Mouse (Mus musculus): ENCODE results near the gene Gm43518. TPM values are rescaled to one million over a fixed set of nuclear protein-coding genes. Genes with fewer than 3 reads are reported as not detected.

Gm43518 gene
- polyA plus RNA-seq (2016; fragmentation: Nextera tagmentation; extraction: Ambion mirVana) = 2.0 TPM in 2 replicates

DNA sequence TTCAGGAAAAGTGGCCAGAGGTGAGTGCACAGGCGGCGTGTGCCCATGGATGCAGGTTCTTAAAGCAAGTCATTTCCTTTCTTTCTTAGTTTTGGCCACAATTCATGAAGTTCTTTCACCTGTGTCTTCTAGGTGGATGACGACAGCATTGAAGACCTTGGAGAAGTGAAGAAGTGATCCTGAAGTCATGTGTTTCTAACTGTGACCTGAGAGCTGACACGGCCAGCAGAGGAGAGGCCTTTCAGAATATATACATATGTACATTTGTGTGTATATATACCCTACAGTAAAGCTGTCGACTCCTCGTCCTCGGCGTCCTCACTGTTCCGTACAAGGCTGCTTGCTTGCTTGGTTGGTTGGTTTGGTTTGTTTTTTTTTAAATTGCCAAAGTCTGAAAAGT lies at the start of gene Gm43518:
Gene Gm43518, plus strand, starts transcription at position 301 of the 400 bp plus-strand sequence.
- H3K27ac ChIP-seq (replicated peaks) = no peak within 1 kb of the TSS
- H3K36me3 ChIP-seq (replicated peaks) = peaks cover 79% of the 10 kb centered on the region
- H3K9me3 ChIP-seq = no peaks in the 10 kb centered on the region
- DNase-seq (ENCODE audit: low spot score) = no peak
- H3K27me3 ChIP-seq (replicated peaks; ENCODE audit: low read depth, poor library complexity, severe bottlenecking) = no peaks in the 10 kb centered on the region
- 94% methylated on average over 9 of the region's 9 CpGs for WGBS
- H3K4me1 ChIP-seq = peaks cover 9% of the 10 kb centered on the region
- H3K4me3 ChIP-seq = no peak within 1 kb of the TSS

DNA sequence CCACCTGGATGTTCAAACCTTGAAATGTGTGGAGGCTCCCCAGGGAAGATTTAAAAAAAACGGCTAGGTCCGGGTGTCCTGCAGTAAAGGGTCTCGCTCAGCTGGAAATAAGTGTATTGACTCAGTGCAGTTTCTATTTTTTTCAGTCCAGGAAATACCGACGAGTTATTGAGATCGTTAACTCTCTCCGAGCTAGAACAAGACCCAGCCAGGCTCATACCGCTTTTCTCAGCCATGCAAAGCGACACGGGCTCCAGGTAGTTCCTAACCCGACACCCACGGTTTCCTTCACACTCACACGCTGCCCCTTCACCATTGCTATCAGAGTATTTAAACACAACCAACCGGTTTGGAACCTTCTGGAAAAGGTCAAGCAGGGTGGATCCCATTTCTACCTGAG lies 49.2 kb upstream of the Gm43518 start:
- 74% methylated on average over 14 of the region's 14 CpGs for WGBS
- Histone ChIP-seq H3K27ac (replicated peaks) (no peak overlapping the region), H3K9me3 (no peaks in the 10 kb centered on the region), H3K4me1 (peaks cover 17% of the 10 kb centered on the region), H3K4me3 (no peak overlapping the region), H3K27me3 (replicated peaks; ENCODE audit: low read depth, poor library complexity, severe bottlenecking) (no peaks in the 10 kb centered on the region), H3K36me3 (replicated peaks) (no peaks in the 10 kb centered on the region)
- no peak for DNase-seq (ENCODE audit: low spot score)

DNA sequence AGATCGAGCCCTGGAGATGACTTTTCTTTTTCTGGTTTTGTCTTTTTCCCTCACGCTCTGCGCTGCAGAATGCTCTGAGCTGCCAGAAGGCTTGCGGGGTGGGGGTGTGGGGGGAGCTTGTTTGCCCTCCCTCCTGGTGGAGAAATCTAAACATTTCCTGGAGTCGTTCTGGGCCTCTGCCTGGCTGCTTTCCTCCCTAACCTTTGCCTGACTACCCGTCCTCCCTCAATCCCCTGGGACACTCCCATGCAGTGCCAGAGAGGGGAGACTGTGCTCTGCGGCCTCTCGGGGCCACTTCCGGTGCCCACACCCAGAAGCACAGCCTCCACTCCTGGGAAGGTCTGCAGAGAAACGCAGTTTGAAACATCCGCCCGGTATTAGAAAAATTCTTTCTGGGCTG lies 47.3 kb upstream of the Gm43518 start, which contains the start of gene Hcar1:
Gene Hcar1, minus strand, starts transcription at position 93 of the 400 bp plus-strand sequence.
- H3K4me1 ChIP-seq = peaks cover 17% of the 10 kb centered on the region
- no peaks in the 10 kb centered on the region for H3K9me3 ChIP-seq
- H3K27me3 ChIP-seq (replicated peaks; ENCODE audit: low read depth, poor library complexity, severe bottlenecking) = no peaks in the 10 kb centered on the region
- WGBS = 66% methylated on average over 12 of the region's 12 CpGs
- peak within 1 kb of the TSS; percentile 30; the same call in 1 of the 2 replicates for H3K27ac ChIP-seq (replicated peaks)
- 0 out of 2 replicates have a peak within 1 kb of the TSS, but pooled peaks have one; percentile 30 for H3K4me3 ChIP-seq
- no peaks in the 10 kb centered on the region for H3K36me3 ChIP-seq (replicated peaks)
- no peak for DNase-seq (ENCODE audit: low spot score)

DNA sequence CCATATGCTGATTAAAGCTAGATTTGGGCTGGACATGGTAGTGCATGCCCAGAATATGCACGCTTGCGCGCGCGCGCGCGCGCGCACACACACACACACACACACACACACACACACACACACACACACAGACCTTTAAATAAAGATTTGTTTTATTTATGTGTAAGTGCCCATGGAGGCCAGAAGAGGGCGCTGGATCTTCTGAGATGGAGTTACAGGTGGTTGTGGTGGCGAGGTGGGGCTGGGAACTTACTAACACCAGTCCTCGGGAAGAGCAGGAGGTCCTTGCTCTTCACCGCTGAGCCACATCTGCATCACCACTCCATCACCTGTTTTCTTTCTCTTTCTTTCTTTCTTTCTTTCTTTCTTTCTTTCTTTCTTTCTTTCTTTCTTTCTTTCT lies 46.4 kb upstream of the Gm43518 start:
- Histone ChIP-seq H3K27ac (replicated peaks) (no peak overlapping the region), H3K27me3 (replicated peaks; ENCODE audit: low read depth, poor library complexity, severe bottlenecking) (no peaks in the 10 kb centered on the region), H3K36me3 (replicated peaks) (no peaks in the 10 kb centered on the region), H3K9me3 (no peaks in the 10 kb centered on the region), H3K4me1 (peaks cover 17% of the 10 kb centered on the region), H3K4me3 (no peak overlapping the region)
- no peak for DNase-seq (ENCODE audit: low spot score)
- 82% methylated on average over 14 of the region's 14 CpGs for WGBS

DNA sequence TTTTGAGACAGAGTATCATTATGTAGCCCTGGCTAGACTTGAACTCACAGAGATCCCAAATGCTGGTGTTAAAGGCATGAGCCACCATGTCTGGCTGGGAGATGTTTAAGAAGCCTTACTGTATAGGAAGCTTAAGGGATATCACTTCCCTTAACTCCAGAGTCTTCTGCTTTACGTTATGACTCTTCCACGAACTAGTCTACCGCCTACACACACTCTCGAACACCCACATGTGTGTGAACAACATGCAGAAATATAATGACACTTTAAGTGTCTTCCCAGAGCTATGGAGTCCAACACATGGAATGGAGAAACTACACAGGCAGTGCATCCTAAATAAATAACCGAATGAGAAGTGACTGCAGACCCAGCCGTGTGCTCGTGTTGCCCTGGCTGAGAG lies 43.3 kb upstream of the Gm43518 start:
- DNase-seq (ENCODE audit: low spot score) = no peak
- H3K4me1 ChIP-seq = peaks cover 10% of the 10 kb centered on the region
- no peak overlapping the region for H3K27ac ChIP-seq (replicated peaks)
- 83% methylated on average over 7 of the region's 7 CpGs for WGBS
- H3K27me3 ChIP-seq (replicated peaks; ENCODE audit: low read depth, poor library complexity, severe bottlenecking) = no peaks in the 10 kb centered on the region
- no peaks in the 10 kb centered on the region for H3K36me3 ChIP-seq (replicated peaks)
- no peak overlapping the region for H3K4me3 ChIP-seq
- H3K9me3 ChIP-seq = no peaks in the 10 kb centered on the region

DNA sequence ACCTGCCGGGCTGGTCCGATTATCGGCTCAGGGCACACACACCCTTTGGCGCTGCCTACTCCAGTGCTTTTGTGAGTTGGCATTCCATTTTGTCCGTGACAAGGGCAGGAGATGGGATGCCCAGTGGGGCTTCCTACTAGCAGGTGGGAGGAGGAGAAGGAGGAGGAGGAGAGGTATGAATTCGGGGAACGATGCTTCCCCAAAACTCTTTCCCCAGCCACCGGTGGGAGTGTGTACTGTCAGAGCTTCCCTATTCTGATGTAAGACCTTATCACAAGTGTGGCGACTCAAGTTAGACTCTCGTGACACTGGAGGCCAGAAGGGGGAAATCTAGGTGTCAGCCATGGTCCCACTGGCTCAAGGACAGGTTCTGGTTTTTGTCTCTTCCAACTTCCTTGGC lies 42.9 kb upstream of the Gm43518 start:
- no peak for DNase-seq (ENCODE audit: low spot score)
- Histone ChIP-seq H3K4me1 (peaks cover 9% of the 10 kb centered on the region), H3K9me3 (no peaks in the 10 kb centered on the region), H3K27ac (replicated peaks) (no peak overlapping the region), H3K4me3 (no peak overlapping the region), H3K36me3 (replicated peaks) (no peaks in the 10 kb centered on the region), H3K27me3 (replicated peaks; ENCODE audit: low read depth, poor library complexity, severe bottlenecking) (no peaks in the 10 kb centered on the region)
- WGBS = 83% methylated on average over 10 of the region's 10 CpGs

DNA sequence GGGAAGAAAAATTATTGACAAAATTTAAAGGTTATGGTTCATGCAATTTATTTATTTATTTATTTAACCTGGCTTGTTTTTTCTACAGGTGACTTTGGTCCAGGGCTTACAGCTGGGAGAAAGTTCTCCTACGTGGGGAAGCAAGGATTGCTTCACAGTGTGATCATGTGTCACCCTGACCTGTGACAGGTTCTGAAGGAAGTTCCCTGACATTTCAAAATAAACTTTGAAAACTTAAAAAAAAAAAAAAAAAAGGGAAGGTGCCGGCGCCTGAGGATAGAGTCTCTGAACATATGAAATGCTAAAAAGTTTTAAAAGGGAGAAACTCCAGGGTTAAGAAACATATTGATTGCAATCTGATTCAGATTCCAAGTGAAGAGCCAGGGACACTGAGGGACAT lies 40.9 kb upstream of the Gm43518 start:
- Histone ChIP-seq H3K4me1 (no peaks in the 10 kb centered on the region), H3K36me3 (replicated peaks) (no peaks in the 10 kb centered on the region), H3K27me3 (replicated peaks; ENCODE audit: low read depth, poor library complexity, severe bottlenecking) (no peaks in the 10 kb centered on the region), H3K9me3 (no peaks in the 10 kb centered on the region), H3K27ac (replicated peaks) (no peak overlapping the region), H3K4me3 (no peak overlapping the region)
- 77% methylated on average over 3 of the region's 3 CpGs for WGBS
- no peak for DNase-seq (ENCODE audit: low spot score)

DNA sequence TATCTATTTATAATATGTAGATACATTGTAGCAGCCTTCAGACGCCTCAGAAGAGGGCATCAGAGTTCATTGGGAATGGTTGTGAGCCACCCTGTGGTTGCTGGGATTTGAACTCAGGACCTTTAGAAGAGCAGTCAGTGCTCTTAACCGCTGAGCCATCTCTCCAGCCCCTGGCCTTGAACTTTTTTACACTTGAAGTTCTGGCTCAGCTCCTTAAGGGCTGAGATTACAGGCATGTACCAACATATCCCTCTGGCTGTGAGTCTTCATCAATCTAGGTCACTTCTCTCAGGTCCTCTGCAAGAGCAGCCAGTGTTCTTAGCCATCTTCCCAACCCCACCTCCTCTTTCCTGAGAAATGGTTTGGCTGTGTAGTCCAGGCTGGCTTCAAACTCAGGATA lies 36.9 kb upstream of the Gm43518 start:
- no peaks in the 10 kb centered on the region for H3K27me3 ChIP-seq (replicated peaks; ENCODE audit: low read depth, poor library complexity, severe bottlenecking)
- no peak for DNase-seq (ENCODE audit: low spot score)
- H3K36me3 ChIP-seq (replicated peaks) = no peaks in the 10 kb centered on the region
- H3K4me1 ChIP-seq = no peaks in the 10 kb centered on the region
- no peaks in the 10 kb centered on the region for H3K9me3 ChIP-seq
- H3K27ac ChIP-seq (replicated peaks) = no peak overlapping the region
- no peak overlapping the region for H3K4me3 ChIP-seq
- WGBS = 66% methylated on average over 2 of the region's 2 CpGs

DNA sequence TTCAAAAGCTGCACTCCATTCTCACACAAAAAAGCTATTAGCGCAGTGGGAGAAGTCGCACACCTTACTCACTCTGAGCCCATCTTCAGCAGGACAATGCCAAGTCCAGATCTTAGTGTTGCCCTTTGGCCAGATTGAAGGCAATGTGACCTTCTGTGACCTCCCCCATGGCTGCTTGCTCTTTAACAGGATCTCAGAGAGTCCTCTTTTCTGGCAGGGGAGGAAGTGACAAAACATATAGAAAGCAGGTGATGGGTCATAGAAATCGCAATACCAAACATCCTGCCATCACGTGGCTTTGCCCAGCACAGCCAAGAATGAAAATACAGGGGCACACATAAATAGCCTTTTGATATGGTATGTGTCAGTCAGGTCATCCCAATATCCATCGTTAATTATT lies 36.2 kb upstream of the Gm43518 start:
- WGBS = 82% methylated on average over 5 of the region's 5 CpGs
- no peak overlapping the region for H3K4me3 ChIP-seq
- no peak overlapping the region for H3K27ac ChIP-seq (replicated peaks)
- H3K27me3 ChIP-seq (replicated peaks; ENCODE audit: low read depth, poor library complexity, severe bottlenecking) = no peaks in the 10 kb centered on the region
- H3K36me3 ChIP-seq (replicated peaks) = no peaks in the 10 kb centered on the region
- no peaks in the 10 kb centered on the region for H3K9me3 ChIP-seq
- H3K4me1 ChIP-seq = no peaks in the 10 kb centered on the region
- no peak for DNase-seq (ENCODE audit: low spot score)

DNA sequence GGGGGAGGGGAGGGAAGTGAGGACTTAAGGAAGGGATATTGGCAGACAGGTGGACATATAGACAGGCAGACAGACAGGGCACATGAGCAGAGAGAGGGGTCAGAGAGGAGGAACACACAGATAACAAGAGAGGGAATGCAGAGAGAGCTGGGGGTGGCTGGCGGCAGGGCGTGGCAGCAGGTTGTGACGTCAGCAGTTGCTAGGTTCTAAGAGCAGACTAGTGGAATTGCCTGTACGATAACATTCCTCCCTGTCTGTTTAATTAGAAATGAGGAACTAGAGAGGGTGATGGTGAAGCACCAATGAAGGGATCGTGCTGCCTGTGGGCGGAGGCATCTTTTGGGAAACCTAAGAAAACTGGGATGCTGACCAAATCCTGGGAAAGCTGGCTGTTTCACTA lies 35.5 kb upstream of the Gm43518 start:
- Histone ChIP-seq H3K27me3 (replicated peaks; ENCODE audit: low read depth, poor library complexity, severe bottlenecking) (no peaks in the 10 kb centered on the region), H3K9me3 (no peaks in the 10 kb centered on the region), H3K4me1 (no peaks in the 10 kb centered on the region), H3K27ac (replicated peaks) (no peak overlapping the region), H3K4me3 (no peak overlapping the region), H3K36me3 (replicated peaks) (no peaks in the 10 kb centered on the region)
- WGBS = 44% methylated on average over 6 of the region's 6 CpGs
- peak; percentile 36 for DNase-seq (ENCODE audit: low spot score)

DNA sequence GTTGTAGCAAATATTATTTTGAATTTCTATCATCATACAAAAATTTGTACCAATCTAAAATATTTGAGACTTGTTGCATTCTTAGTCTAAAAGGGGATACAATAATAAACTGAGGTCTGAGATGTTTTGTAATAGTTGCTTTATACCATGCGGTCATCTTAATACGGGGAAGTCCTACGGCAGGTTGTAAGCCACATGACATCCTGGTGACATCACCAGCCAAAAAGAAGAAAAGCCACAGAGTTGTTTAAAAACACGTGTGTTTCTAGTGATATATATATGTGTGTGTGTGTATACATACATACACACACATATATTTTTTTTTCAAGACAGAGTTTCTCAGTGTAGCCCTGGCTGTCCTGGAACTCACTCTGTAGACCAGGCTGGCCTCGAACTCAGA lies 33.7 kb upstream of the Gm43518 start:
- Histone ChIP-seq H3K36me3 (replicated peaks) (no peaks in the 10 kb centered on the region), H3K27me3 (replicated peaks; ENCODE audit: low read depth, poor library complexity, severe bottlenecking) (no peaks in the 10 kb centered on the region), H3K9me3 (no peaks in the 10 kb centered on the region), H3K4me3 (no peak overlapping the region), H3K27ac (replicated peaks) (no peak overlapping the region), H3K4me1 (no peaks in the 10 kb centered on the region)
- DNase-seq (ENCODE audit: low spot score) = no peak
- WGBS = 94% methylated on average over 5 of the region's 5 CpGs

DNA sequence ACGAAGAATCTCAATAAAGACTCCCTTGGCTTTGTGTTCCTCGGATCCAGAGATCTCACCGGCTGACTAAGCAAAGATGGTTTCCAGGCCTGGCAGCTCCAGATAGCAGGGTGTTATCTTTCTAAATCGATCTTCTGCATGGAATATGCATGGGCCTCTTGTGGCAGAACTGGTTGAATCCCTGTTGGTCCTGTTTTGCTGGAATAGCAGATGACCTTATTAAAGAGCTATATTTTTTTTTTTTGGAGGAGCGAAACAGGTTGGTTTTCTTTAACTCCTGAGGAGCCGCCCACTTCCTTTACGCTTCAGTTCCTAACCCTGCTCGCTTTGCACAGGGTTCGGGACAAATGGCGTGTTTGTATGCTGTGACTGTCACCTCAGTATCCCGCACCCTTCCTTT lies 30.8 kb upstream of the Gm43518 start:
- Histone ChIP-seq H3K4me1 (no peaks in the 10 kb centered on the region), H3K4me3 (no peak overlapping the region), H3K36me3 (replicated peaks) (no peaks in the 10 kb centered on the region), H3K27ac (replicated peaks) (no peak overlapping the region), H3K27me3 (replicated peaks; ENCODE audit: low read depth, poor library complexity, severe bottlenecking) (no peaks in the 10 kb centered on the region), H3K9me3 (no peaks in the 10 kb centered on the region)
- DNase-seq (ENCODE audit: low spot score) = no peak
- WGBS = 86% methylated on average over 11 of the region's 11 CpGs

DNA sequence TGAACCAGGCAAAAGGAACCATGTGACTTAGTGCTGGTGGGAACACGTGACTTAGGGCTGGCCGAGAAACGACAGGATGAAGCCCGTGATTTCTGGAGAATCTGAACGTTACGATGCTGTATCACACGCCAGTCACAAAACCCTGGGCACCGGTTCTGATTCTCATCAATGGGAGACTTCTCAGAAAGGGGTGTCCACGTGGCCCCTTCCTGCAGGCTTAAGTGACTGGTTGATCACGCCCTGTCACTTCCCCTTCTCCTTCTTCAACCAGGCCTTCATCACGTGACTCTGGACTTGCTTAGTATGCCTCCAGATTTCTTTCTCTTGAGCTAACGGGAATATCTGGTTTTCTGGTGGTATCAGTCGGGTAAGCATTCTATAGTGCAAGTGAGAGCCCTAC lies 29.9 kb upstream of the Gm43518 start:
- no peak overlapping the region for H3K4me3 ChIP-seq
- WGBS = 87% methylated on average over 13 of the region's 13 CpGs
- no peak overlapping the region for H3K27ac ChIP-seq (replicated peaks)
- no peaks in the 10 kb centered on the region for H3K4me1 ChIP-seq
- H3K36me3 ChIP-seq (replicated peaks) = no peaks in the 10 kb centered on the region
- H3K9me3 ChIP-seq = no peaks in the 10 kb centered on the region
- DNase-seq (ENCODE audit: low spot score) = no peak
- H3K27me3 ChIP-seq (replicated peaks; ENCODE audit: low read depth, poor library complexity, severe bottlenecking) = no peaks in the 10 kb centered on the region
